Mouse (Mus musculus) brain, embryonic 14.5 days (tissue): ENCODE results near the gene Paics.

Experiments
- CTCF ChIP-seq: fragments of 200-500 bp; IDR thresholded peaks from 2 replicates; pipeline ENCODE4 v1.5.1; 2012; ENCODE audit warnings: inconsistent platforms, mild to moderate bottlenecking, moderate library complexity, borderline replicate concordance; ENCODE audit not compliant: insufficient read depth, insufficient read length; ENCODE audit errors: extremely low read depth
- POLR2A ChIP-seq: fragments of 200-500 bp; IDR thresholded peaks from 2 replicates; pipeline ENCODE4 v1.6.1; 2012; ENCODE audit warnings: mild to moderate bottlenecking, inconsistent platforms, borderline replicate concordance; ENCODE audit not compliant: poor library complexity, insufficient read depth, insufficient read length, severe bottlenecking; ENCODE audit errors: extremely low read depth

DNA sequence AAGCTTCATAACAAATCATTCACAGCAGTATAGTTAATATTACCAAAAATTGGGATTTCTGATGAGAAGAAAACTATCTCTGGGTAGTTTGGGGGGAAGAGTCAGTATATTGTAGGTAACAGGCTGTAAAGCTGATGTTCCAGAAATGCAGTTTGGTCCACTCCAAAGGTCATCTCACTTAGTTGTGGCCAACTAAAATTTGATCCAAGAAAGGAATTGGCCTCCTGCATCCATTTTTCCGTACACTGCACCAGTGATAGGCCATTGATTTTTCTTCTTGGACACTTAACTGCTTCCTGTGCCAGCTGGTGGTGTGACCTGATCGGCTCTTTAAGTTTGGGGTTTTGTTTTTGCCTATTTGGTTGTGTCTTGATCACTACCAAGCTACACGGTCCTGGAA, 2.7 kb downstream of the Paics start:
- no peak for TF ChIP-seq CTCF
- TF ChIP-seq POLR2A: no peak
